Mouse (Mus musculus) embryonic facial prominence, embryonic 12.5 days (tissue): ENCODE data around the gene Trp53. TPM values are rescaled to one million over a fixed set of nuclear protein-coding genes. Genes with fewer than 3 reads are reported as not detected.
"Not testable (repeated sequence)": the region's sequence is repeated elsewhere in the genome, so short reads cannot be mapped to it uniquely, and the experiment has no call there.

Experiments used
- ATAC-seq: fragments of 200-750 bp; cut with Nextera tagmentation; 2 replicates; pipeline ENCODE4 v1.8.0; 2017; ENCODE audit not compliant: insufficient number of reproducible peaks, insufficient read depth, low FRiP score, low TSS enrichment
- H3K27ac ChIP-seq: fragments of 300-500 bp; sonication (generic); 2 replicates; pipeline ENCODE4 v1.5.1; 2016; ENCODE audit warnings: mild to moderate bottlenecking
- H3K27me3 ChIP-seq: fragments of 300-500 bp; sonication (generic); 2 replicates; pipeline ENCODE4 v1.6.1; 2016; ENCODE audit warnings: mild to moderate bottlenecking, moderate library complexity
- H3K36me3 ChIP-seq: fragments of 300-500 bp; sonication (generic); 2 replicates; pipeline ENCODE4 v1.6.1; 2016; ENCODE audit warnings: mild to moderate bottlenecking
- H3K4me1 ChIP-seq: fragments of 300-500 bp; sonication (generic); 2 replicates; pipeline ENCODE4 v1.6.1; 2016
- H3K4me2 ChIP-seq: fragments of 300-500 bp; sonication (generic); replicated peaks from 2 replicates; pipeline ENCODE4 v1.6.1; 2016; ENCODE audit warnings: mild to moderate bottlenecking, moderate library complexity
- H3K4me3 ChIP-seq: fragments of 300-500 bp; sonication (generic); 2 replicates; pipeline ENCODE4 v1.5.1; 2016; ENCODE audit warnings: mild to moderate bottlenecking
- H3K9ac ChIP-seq: fragments of 300-500 bp; sonication (generic); 2 replicates; pipeline ENCODE4 v1.6.1; 2016; ENCODE audit warnings: mild to moderate bottlenecking, moderate library complexity
- H3K9me3 ChIP-seq: fragments of 300-500 bp; sonication (generic); 2 replicates; pipeline ENCODE4 v1.6.1; 2016; ENCODE audit warnings: mild to moderate bottlenecking, moderate library complexity
- WGBS: fragments of 180-500 bp; shearing (Covaris S2); methylation state at CpG from one replicate; pipeline ENCODE4 v1.1.7; 2016; 5-methylcytosine and 5-hydroxymethylcytosine counted together
- polyA plus RNA-seq: library from polyadenylated mRNA; unstranded; fragments of >200 nt; fragmentation: Nextera tagmentation; extraction: Ambion mirVana; gene quantifications from 2 replicates; pipeline ENCODE4 v1.2.1, GENCODE M21; 2016

Gene Trp53
- polyA plus RNA-seq, result 159 and 161 TPM in 2 replicates

DNA sequence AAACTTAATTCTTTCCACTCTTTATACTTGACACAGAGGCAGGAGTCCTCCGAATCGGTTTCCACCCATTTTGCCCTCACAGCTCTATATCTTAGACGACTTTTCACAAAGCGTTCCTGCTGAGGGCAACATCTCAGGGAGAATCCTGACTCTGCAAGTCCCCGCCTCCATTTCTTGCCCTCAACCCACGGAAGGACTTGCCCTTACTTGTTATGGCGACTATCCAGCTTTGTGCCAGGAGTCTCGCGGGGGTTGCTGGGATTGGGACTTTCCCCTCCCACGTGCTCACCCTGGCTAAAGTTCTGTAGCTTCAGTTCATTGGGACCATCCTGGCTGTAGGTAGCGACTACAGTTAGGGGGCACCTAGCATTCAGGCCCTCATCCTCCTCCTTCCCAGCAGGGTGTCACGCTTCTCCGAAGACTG, at the start of gene Trp53, which contains the start of gene Wrap53:
Trp53 (plus strand) TSS at position 269 of the 424 bp plus-strand sequence.
Wrap53 (minus strand) TSS at position 165 of the 424 bp plus-strand sequence.
- peaks cover 7% of the 10 kb centered on the region; the same call in 1 of the 2 replicates for H3K36me3 ChIP-seq
- no peaks in the 10 kb centered on the region for H3K9me3 ChIP-seq
- H3K4me3 ChIP-seq, result peak within 1 kb of the TSS; percentile 72
- ATAC-seq, result peak; percentile 25; the same call in 1 of the 2 replicates
- peaks cover 32% of the 10 kb centered on the region for H3K4me1 ChIP-seq
- no peaks in the 10 kb centered on the region for H3K27me3 ChIP-seq
- under 1% methylated on average over 13 of the region's 13 CpGs for whole genome bisulfite sequencing
- peak within 1 kb of the TSS; percentile 95 for H3K27ac ChIP-seq
- peak within 1 kb of the TSS; percentile 85 for H3K9ac ChIP-seq
- H3K4me2 ChIP-seq, result peak within 1 kb of the TSS; percentile 88

DNA sequence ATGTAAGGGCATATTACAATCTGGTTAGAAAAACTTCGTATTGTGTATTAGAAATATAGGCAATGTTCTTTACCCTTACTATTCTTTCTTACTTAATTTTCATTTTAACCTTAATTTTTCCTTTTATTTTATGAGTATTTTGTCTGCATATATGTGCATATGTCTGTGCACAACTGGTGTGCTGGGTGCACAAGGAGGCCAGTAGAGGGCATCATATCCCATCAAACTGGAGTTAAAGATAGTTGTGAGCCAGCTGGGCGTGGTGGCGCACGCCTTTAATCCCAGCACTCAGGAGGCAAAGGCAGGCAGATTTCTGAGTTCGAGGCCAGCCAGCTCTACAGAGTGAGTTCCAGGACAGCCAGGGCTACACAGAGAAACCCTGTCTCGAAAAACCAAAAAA, 49.4 kb upstream of the Trp53 start:
- not testable (repeated sequence) for H3K4me3 ChIP-seq, H3K27ac ChIP-seq, H3K4me2 ChIP-seq, H3K9ac ChIP-seq, H3K9me3 ChIP-seq, ATAC-seq, H3K36me3 ChIP-seq, H3K27me3 ChIP-seq
- 87% methylated on average over 6 of the region's 6 CpGs for WGBS
- H3K4me1 ChIP-seq, result peaks cover 18% of the 10 kb centered on the region

DNA sequence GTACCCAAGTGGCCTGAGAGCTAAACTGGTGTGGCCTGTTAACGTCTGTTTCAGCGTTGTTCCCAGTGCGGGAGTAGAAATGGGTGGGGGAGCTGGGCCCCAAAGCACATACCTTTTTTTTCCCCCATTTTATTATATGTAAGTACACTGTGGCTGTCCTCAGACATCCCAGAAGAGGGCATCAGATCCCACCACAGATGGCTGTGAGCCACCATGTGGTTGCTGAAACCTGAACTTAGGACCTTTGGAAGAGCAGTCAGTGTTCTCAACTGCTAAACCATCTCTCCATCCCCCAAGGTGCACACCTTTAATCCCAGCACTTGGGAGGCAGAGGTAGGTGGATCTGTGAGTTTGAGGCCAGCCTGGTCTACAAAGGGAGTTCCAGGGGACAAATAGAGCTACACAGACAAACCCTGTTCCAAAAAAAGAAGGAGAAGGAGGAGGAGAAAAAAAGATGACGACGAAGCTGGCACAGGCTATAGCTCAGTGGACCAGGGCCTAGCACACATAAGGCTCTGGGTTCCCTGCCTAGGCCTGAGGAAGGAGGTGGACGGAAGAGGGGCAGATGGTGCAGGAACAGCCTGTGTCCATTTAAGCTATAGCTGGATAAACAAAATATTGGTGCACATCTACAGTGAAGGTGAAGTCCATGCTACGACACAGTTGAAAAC, 47.5 kb upstream of the Trp53 start:
- 79% methylated on average over 7 of the region's 7 CpGs for WGBS
- no peak for ATAC-seq
- no peak overlapping the region for H3K27ac ChIP-seq
- no peaks in the 10 kb centered on the region for H3K27me3 ChIP-seq
- H3K4me3 ChIP-seq, result no peak overlapping the region
- H3K9ac ChIP-seq, result no peak overlapping the region
- H3K4me1 ChIP-seq, result peaks cover 4% of the 10 kb centered on the region; the same call in 1 of the 2 replicates
- no peaks in the 10 kb centered on the region for H3K36me3 ChIP-seq
- no peak overlapping the region for H3K4me2 ChIP-seq
- H3K9me3 ChIP-seq, result no peaks in the 10 kb centered on the region

DNA sequence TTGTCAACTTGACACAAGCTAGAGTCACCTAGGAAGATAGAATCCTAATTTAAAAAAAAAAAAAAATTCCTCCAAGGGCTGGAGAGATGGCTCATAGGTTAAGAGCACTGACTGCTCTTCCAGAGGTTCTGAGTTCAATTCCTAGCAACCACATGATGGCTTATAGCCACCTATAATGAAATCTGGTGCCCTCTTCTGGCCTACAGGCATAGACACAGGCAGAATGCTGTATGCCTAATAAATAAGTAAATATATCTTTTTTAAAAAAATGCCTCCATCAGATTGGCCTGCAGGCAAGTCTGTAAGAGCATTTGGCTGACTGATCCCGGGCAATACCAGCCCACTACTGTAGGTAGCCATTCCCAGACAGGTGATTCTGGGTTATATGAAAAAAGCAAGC, 45.2 kb upstream of the Trp53 start:
- H3K36me3 ChIP-seq, result no peaks in the 10 kb centered on the region

DNA sequence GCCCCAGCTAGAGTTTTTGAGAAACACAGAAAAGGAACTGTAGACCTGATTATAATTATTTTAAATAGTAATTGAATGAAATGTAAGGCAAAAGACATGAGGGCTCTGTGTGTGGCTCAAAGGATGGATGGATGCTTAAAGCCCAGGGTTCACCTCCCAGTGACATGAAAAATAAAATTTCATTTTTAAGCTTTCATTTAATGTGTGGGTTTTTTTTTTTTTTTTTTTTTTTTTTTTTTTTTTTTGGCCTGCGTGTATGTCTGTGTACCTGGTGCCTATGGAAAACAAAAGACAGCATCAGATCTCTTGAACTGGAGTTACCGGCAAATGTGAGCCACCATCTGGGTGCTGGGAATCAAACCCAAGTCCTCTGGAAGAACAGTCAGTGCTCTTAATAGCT, 39.5 kb upstream of the Trp53 start:
- H3K27me3 ChIP-seq, result no peaks in the 10 kb centered on the region
- H3K4me3 ChIP-seq, result no peak overlapping the region
- ATAC-seq, result no peak
- H3K9me3 ChIP-seq, result no peaks in the 10 kb centered on the region
- H3K9ac ChIP-seq, result no peak overlapping the region
- H3K36me3 ChIP-seq, result no peaks in the 10 kb centered on the region
- WGBS, result 80% methylated on average over 2 of the region's 2 CpGs
- H3K27ac ChIP-seq, result no peak overlapping the region
- peaks cover 10% of the 10 kb centered on the region; the same call in 1 of the 2 replicates for H3K4me1 ChIP-seq
- H3K4me2 ChIP-seq, result no peak overlapping the region

More for the DNA sequence above, 45.2 kb upstream of the Trp53 start:
- H3K4me2 ChIP-seq, result no peak overlapping the region
- H3K4me1 ChIP-seq, result peaks cover 5% of the 10 kb centered on the region; the same call in 1 of the 2 replicates
- no peak for ATAC-seq
- no peak overlapping the region for H3K9ac ChIP-seq
- 87% methylated on average over 1 of the region's 1 CpGs for WGBS
- H3K27me3 ChIP-seq, result no peaks in the 10 kb centered on the region
- H3K4me3 ChIP-seq, result no peak overlapping the region
- H3K27ac ChIP-seq, result no peak overlapping the region
- no peaks in the 10 kb centered on the region for H3K9me3 ChIP-seq

DNA sequence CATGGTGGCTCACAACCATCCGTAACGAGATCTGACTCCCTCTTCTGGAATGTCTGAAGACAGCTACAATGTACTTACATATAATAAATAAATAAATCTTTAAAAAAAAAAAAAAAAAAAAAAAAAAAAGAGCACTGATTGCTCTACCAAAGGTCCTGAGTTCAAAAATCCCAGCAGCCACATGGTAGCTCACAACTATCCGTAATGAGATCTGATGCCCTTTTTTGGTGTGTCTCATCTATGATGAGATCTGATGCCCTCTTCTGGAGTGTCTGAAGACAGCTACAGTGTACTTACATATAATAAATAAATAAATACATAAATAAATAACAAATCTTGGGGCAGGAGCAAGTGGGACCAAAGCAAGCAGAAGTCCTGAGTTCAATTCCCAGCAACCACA, 38.4 kb upstream of the Trp53 start:
- H3K4me3 ChIP-seq, H3K27me3 ChIP-seq, H3K27ac ChIP-seq, H3K36me3 ChIP-seq, ATAC-seq, H3K9me3 ChIP-seq, H3K4me2 ChIP-seq, H3K9ac ChIP-seq, H3K4me1 ChIP-seq: not testable (repeated sequence)
- WGBS, result 83% methylated on average over 1 of the region's 3 CpGs

DNA sequence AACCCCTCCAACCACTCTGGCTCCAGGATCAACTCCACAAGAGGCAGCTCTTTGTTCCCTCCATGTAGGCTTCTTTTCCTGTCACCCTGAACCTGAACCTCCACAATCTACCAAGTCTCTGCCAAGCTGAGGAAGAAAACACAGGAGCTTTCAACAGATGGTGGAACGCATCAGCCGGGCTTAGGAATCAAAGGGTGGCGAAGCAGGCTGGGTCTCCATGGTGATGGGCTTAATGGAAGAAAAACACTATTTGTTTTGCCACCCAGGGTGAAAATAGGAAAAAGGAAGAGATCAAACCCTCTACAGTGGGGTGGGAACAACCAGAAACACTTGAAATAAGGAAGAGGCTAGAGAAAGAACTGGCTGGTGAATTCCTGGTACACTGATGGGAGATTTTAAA, 36.6 kb upstream of the Trp53 start:
- H3K9me3 ChIP-seq, result no peaks in the 10 kb centered on the region
- H3K4me2 ChIP-seq, result no peak overlapping the region
- H3K4me3 ChIP-seq, result no peak overlapping the region
- no peak overlapping the region for H3K27ac ChIP-seq
- ATAC-seq, result no peak
- no peaks in the 10 kb centered on the region for H3K27me3 ChIP-seq
- H3K36me3 ChIP-seq, result no peaks in the 10 kb centered on the region
- H3K4me1 ChIP-seq, result peaks cover 21% of the 10 kb centered on the region
- H3K9ac ChIP-seq, result no peak overlapping the region
- 43% methylated on average over 3 of the region's 3 CpGs for WGBS

DNA sequence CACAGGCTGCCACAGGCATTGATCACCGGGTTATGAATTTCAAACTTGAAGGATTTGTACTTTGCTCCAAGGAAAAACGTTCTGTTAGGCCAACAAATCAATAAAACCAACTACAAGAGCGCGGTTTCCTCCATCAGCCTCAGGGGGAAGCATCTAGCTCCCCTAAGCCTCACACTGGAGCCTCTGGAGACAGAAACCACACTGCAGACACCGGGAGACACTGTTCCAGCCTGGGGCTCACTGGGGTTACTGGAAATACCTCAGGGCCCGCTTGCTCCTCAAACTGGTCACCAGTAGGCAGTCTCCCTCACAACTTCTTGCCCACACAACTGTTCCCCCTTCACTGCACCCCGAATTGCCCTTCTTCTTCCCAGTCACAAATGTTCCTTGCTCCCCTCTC, 34.2 kb upstream of the Trp53 start:
- Histone ChIP-seq H3K4me1 (peaks cover 25% of the 10 kb centered on the region), H3K9ac (peak overlapping the region; percentile 54), H3K27ac (peak overlapping the region; percentile 93), H3K27me3 (peaks cover 10% of the 10 kb centered on the region), H3K9me3 (no peaks in the 10 kb centered on the region), H3K4me2 (peak overlapping the region; percentile 79), H3K4me3 (peak overlapping the region; percentile 43), H3K36me3 (no peaks in the 10 kb centered on the region)
- 0 out of 2 replicates have a peak, but pooled peaks have one; percentile 16 for ATAC-seq
- 12% methylated on average over 7 of the region's 7 CpGs for WGBS

DNA sequence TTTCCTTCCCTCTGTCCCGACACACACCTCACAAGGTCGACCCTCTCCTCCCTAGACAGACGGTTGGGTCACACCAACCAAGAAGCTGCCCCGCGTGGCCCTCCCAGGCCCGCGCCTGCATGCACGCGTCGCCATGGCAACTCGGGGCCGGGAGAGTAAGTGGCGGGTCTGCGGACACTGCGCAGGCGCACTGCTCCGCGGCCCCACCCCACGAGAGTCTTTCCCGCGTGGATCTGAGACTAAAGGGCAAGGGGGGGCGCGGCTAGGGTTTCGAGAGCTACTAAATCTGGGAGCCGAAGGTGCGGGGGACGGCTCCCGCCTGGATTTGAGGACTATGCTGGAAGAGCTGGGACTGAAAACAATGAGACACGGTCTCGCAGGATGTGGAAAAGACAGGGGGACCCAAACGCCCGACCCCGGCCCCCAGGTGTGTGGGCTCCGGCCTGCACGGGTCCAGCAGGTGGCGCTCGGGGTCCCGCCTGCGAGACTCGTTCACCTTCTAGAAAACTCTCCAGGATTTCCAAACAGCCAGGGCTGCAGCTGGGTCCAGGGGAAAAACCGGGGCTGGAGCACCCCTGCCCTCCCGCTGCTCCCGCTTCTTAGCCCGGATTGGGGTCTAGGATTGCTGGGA, 33.6 kb upstream of the Trp53 start:
- 1% methylated on average over 44 of the region's 44 CpGs for WGBS
- H3K9ac ChIP-seq, result peak overlapping the region; percentile 54
- peaks cover 25% of the 10 kb centered on the region for H3K4me1 ChIP-seq
- peaks cover 10% of the 10 kb centered on the region for H3K27me3 ChIP-seq
- H3K4me3 ChIP-seq, result peak overlapping the region; percentile 43
- peak overlapping the region; percentile 93 for H3K27ac ChIP-seq
- H3K4me2 ChIP-seq, result peak overlapping the region; percentile 79
- ATAC-seq, result peak; percentile 74
- H3K36me3 ChIP-seq, result no peaks in the 10 kb centered on the region
- H3K9me3 ChIP-seq, result no peaks in the 10 kb centered on the region

DNA sequence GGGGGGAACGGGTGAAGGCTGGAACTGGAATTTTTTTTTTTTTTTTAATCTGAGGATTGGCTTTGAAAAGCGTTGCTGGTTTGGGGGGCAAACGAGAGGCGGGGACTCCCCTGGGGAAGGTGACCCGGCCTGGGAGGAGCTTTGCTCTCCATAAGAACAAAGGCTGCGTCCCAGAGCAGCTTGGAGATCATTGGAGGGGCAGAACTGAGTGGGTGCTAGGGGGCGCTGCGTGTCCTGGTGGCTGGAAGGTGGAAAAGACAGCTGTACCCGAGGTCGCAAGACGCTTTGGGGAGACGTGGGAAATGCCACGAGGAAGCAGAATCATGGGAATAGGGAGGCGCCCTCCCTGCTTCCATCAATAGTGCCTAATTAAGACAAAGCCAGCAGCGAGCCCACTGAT, 33.1 kb upstream of the Trp53 start:
- Histone ChIP-seq H3K4me2 (peak overlapping the region; percentile 79), H3K4me3 (peak overlapping the region; percentile 43), H3K27ac (peak overlapping the region; percentile 93), H3K9ac (peak overlapping the region; percentile 54), H3K27me3 (peaks cover 10% of the 10 kb centered on the region), H3K9me3 (no peaks in the 10 kb centered on the region), H3K4me1 (peaks cover 25% of the 10 kb centered on the region), H3K36me3 (no peaks in the 10 kb centered on the region)
- 4% methylated on average over 15 of the region's 15 CpGs for WGBS
- ATAC-seq, result peak; percentile 11; the same call in 1 of the 2 replicates

DNA sequence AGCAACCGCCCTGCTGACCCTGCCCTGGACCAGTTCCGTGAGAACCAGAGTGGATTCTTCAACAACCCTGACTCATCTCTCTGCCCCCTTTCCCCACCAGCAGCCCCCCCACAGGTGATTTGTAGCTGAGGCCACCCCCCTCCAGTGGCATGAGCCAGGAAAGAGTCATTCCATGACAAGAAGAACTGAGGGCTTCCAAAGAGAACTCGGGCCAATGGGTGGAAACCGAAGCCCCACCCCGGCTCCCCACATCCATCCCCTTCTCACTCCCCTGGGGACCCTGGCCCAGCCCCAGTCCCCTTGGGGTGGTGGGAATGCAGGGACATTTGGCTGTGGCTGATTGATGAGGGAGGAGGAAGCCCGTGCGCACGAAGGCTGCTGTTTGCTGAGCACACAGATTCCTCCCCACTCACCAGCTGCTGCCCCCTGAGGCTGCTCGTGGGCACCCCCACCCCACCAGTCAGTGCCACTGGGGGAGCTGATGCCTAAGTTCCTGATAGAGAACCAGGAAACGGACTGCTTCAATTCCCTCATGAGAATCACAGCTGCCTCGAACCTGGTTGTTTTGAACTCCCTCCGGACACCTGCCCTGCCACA, 31.0 kb upstream of the Trp53 start, which contains the start of gene Dnah2:
Dnah2 (minus strand) TSS at position 51 of the 597 bp plus-strand sequence.
- Histone ChIP-seq H3K4me3 (no peak within 1 kb of the TSS), H3K9me3 (no peaks in the 10 kb centered on the region), H3K4me1 (peaks cover 35% of the 10 kb centered on the region), H3K27ac (no peak within 1 kb of the TSS), H3K36me3 (0 out of 2 replicates have a peak, but pooled peaks cover under 1% of the 10 kb centered on the region), H3K4me2 (no peak within 1 kb of the TSS), H3K9ac (no peak within 1 kb of the TSS), H3K27me3 (peaks cover 10% of the 10 kb centered on the region)
- 50% methylated on average over 12 of the region's 12 CpGs for WGBS
- ATAC-seq, result no peak
